Mouse (Mus musculus) ES-CJ7 (cell line): Measurements from ENCODE around the gene Fam49a.

ENCODE experiments used
- DNase-seq: peaks from one replicate; pipeline ENCODE4 v3.0.0; 2011; ENCODE audit warnings: low read depth, low spot score

The Fam49a gene

GRCm38 (mm10) chr12:12356048-12356447 lies 94.1 kb downstream of the Fam49a start:
- DNase-seq = no peak

DNA sequence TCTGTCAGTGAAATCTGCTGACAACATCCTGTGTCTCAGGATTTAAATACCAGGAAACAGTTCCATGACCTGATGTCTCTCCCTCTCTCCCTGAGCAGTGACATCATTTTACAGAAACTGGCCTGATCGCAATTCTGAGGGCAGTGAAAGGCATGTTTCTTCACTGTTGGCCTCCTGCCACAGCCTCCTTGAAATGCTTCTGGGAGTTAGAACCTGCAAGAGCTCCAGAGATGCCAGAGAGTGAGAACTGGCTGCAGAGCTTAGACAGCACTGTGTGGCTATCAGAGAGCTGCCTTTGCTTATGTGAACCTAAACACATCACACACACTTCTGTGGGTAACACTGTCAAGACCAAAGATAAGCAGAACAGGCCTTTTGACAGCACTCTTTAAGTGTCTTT lies 94.5 kb downstream of the Fam49a start:
- DNase-seq = no peak

DNA sequence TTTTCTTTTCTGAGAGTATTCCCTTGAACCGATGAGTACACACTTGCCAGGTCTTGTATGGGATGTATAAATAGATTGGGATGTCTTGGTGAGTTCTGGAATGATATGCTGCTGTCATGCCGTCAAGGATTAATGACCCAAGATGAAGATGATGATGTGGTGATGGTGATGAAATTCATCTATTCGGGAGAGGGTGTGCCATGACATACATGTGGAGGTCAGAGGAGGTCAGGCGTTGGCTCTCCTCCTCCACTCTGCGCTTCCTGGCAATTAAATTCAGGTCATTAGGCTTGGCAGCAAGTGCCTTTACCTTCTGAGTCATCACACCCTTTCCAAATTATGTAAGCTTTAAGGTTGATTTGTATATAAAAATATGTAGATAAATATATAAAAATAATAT lies 95.0 kb downstream of the Fam49a start:
- DNase-seq = no peak

DNA sequence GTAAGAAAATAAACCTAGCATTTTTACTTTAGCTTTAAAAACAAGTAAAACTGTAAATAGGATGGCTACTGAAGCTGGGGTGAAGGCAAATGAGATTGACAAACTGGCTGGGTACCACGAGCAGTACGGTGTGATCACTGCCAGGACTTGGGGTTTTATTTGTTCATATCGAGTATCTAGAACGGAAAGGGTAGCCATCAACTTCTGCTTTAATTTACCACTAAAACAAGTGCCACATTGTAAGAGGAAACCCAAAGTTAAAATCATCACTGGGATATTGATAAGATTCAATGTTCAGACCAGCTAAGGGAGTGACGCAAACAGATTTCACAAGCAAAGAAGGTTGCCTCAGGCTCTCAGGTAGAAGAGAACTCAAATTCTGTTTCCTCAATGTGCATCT lies 98.0 kb downstream of the Fam49a start:
- DNase-seq = no peak

DNA sequence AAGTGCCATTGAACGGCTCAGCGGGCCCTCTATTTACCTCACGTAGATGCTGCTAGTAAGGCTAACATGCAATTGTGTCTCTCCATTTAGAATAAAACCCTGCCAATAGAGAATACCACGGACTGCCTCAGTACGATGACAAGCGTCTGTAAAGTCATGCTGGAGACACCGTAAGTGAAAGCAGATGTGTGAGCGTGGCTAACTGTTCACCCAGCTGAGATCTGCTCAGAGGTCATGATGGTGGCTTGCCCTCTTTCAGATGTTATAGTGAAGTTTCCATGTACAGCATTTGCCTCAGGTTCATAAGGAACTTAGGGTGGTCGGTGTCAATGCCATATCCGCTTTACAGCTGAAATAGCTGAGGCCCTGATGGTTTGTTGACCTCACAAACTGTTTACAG lies 100.4 kb downstream of the Fam49a start:
- DNase-seq = no peak

GRCm38 (mm10) chr12:12364201-12364600 lies 102.3 kb downstream of the Fam49a start:
- no peak for DNase-seq

DNA sequence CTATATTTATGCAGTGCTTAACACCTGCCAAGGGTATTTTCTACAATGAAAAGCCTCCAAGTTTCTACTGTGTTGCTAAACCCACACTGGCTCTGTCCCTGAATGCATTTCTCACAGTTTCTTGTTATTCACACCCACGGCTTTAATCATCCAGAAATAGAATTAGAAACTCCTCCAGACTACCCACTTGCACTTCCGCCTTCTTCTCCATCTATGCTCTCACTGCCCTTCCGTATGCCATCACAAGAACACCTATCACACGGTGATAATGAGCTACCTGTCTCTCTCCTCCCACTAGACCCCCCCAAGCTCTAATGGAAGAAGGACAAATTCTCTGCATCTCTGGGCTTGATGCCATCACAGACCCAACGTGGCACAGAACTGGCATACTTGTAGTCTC lies 105.5 kb downstream of the Fam49a start:
- no peak for DNase-seq

GRCm38 (mm10) chr12:12373111-12373862 lies 111.3 kb downstream of the Fam49a start:
- no peak for DNase-seq

GRCm38 (mm10) chr12:12379056-12379455 lies 117.1 kb downstream of the Fam49a start:
- no peak for DNase-seq

DNA sequence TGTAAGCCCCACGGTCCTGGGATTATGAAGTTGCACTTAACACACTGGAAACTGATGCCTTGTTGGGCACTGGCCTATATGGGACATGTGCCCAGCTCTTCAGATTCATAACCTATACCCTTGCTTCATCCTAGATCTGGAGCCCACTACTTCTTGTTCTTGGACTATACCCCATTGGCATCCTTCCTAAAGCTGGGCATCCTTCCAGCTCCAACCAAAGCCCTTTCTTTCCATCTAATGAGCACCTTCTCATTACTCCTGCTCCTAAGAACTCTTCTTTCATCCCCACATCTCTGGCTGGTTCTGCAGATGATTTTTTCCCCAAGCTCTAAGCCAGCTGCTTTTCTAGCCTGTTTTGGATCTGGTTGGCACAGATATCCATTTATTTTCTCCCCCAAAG lies 127.3 kb downstream of the Fam49a start:
- no peak for DNase-seq

GRCm38 (mm10) chr12:12396224-12396623 lies 134.3 kb downstream of the Fam49a start:
- peak; percentile 50 for DNase-seq

- DNase-seq = peak; percentile 54
Observed at GRCm38 (mm10) chr12:12401051-12401465, 139.1 kb downstream of the Fam49a start.

DNA sequence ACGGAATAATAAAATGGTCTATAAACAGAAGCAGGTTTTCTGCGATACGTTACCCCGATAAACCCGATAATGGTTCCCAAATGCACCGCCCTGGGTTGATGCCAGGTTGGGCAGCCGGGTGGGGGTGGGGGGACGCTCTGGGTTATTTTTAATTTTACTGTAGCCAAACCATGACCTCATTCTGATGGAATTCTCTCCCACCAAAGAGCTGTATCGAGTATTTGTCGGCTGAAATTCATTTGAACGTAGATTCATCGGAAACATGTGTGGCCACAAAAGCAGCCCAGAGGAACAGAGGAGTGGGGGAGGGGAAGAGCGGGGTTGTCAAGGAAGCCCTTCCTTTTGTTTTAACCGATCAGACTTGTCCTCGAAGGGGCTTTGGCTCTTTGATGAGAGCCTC lies 139.6 kb downstream of the Fam49a start:
- DNase-seq = no peak

DNA sequence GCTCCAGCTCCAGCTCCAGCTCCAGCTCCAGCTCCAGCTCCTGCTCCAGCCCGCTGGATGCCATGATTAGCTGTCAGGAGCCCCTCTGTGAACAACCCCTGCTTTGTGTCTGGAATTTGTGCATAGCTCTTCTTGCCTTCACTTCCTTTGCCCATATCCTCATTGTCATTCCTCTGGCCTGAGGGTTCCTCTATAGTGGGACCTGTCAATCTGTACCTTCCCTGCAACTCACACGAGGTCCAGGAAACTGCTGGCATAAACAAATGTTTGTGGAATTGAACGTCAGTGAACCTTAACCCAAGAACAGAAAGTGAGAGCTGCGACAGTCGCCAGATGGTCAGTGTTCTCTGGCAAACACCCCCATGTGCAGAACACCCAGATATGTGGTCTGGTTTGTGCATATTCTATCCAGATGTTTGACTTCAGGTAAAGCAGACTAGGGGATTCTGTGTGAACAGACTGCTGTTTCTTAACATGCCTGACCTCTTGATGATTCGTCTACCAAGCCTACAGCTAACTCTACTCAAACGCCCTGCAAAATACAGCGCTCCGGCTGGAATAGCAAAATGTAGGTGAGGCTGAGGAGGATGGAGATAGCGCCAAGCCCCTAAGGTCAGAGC lies 143.7 kb downstream of the Fam49a start:
- DNase-seq = no peak

- no peak for DNase-seq
Observed at GRCm38 (mm10) chr12:12409044-12409443, 147.1 kb downstream of the Fam49a start.

GRCm38 (mm10) chr12:12412674-12413073 lies 150.7 kb downstream of the Fam49a start:
- peak; percentile 87 for DNase-seq

GRCm38 (mm10) chr12:12420423-12420822 lies 158.5 kb downstream of the Fam49a start:
- no peak for DNase-seq

GRCm38 (mm10) chr12:12420841-12421579 lies 159.1 kb downstream of the Fam49a start:
- DNase-seq = peak; percentile 75

- DNase-seq = no peak
Observed at GRCm38 (mm10) chr12:12421580-12421878, 159.6 kb downstream of the Fam49a start.

GRCm38 (mm10) chr12:12425188-12425587 lies 163.2 kb downstream of the Fam49a start:
- DNase-seq = no peak

GRCm38 (mm10) chr12:12427285-12427684 lies 165.3 kb downstream of the Fam49a start:
- no peak for DNase-seq

- no peak for DNase-seq
Observed at GRCm38 (mm10) chr12:12428886-12429285, 166.9 kb downstream of the Fam49a start.
